Mouse (Mus musculus): ENCODE measurements at regions not wholly inside any gene's neighbourhood (a gene's known extent, or its start where the extent isn't known, plus 50 kb on each side); places are given as distances from the start of the nearest gene placed in this dataset.

DNA sequence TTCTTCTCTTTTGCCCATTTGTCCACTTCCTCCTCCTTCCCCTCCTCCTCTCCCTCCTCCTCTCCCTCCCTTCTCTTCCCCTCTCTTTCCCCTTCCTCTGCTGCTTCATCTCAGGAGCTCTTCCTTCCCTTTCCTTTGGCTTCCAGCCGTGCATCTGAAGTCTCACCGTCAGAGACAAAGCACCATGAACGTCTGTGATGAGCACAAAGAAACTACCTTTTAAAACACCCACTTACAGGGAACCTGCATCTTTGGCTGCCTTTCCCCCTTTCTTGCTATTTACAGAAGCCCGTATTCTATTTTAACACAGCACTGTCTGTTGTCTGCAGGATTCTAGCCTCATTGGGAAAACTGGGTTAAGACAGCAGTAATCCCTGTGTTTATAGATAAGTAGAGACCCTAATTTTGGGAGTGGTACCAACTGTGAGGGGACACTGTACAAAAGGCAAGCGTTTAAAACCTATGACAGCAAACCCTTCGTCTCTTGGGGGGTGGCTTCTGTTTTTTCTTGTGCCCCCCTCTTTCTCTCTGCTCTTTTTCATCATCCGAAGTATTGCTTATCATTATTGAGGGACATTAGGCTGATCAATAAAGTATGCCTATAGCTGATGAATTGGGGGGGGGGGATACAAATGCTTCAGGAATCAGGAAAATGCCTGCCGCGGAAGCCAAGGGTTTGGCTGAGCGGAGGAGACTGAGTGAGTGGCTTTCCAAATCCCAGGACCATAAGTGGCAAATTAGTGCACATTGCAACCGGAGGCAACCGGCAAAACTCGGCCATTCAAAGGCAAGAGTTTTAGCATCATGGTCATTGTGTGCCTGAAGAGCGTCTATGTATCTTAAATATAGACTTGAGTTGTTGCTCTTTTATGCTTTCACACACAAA lies 417.0 kb upstream of the Ubash3b start:
- DNase-seq (ENCODE audit: low read depth, low spot score): no peak

DNA sequence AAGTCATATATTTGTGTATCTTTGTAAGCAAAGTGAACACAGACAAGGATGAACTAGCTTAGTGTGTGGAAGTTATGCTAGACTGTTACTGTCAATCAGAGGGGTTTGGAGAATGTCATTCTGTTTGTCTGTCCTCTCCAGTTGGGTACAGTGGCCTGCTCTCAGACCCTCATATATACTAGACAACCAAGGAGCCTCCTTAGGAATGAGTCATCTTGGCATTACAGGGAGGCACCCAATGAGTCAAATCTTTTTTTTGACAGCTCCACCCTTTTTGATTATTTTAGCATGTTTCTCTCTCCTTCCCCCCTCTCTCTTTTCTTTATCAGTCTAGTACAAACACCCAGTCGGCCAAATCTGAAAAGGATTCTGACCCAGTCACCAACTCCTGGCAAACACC lies 416.3 kb upstream of the Ubash3b start:
- DNase-seq (ENCODE audit: low read depth, low spot score): no peak

DNA sequence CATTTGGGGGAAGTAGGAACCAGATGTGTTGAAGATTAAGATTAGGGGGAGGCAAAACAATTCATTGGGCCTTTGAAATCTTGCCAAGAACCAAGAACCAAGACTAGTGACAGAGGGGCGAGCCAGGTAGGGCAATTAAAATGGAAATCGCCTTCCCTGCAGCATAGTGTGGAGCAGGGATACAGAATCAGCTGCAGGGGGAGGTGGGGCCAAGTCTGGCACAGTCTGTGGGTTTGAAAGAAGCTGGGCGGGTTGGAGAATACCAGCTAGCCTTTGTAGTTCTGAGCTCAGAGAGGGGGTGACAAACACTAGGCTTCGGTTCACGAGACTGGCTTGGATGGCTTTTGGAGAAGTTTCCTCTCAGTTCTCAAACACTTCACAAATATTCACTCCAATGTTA lies 414.3 kb upstream of the Ubash3b start:
- no peak for DNase-seq (ENCODE audit: low read depth, low spot score)

DNA sequence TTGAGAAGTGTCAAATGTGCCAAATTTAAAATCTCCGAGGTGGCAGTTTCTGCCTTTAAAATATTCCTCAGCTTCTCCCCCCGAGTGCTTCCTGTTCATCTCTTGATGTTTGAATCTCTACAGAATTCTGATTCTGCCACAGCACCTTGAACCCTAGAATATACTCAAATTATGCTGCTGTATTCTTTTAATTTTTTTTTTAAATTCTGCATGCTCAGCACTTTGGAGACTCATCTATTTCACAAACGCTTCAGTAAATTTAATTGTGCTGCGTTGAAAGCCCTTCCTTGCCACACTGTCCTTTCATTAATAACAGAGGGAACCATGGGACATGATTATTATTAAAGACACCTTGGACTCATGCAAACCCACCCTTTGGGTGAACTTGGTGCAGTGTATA lies 408.8 kb upstream of the Ubash3b start:
- DNase-seq (ENCODE audit: low read depth, low spot score): no peak

DNA sequence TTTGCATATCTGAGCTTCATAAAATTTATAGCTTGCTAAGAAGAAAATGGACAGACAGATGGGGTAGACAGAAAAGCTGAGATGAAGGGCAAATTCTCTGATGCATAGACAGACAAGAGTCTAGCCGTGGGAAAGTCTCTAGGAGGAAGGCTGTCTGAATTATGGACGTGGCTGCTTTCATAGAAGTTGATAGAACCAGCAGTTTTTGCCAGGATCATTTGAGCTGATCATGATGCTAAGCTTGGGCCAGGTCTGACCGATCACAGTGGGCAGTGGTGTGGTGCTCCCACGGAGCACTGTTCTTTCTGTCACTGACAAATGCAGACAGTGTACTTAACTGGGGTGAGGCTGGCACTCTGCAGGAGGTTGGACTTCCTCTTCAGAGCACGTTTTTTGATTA lies 405.0 kb upstream of the Ubash3b start:
- DNase-seq (ENCODE audit: low read depth, low spot score): no peak

DNA sequence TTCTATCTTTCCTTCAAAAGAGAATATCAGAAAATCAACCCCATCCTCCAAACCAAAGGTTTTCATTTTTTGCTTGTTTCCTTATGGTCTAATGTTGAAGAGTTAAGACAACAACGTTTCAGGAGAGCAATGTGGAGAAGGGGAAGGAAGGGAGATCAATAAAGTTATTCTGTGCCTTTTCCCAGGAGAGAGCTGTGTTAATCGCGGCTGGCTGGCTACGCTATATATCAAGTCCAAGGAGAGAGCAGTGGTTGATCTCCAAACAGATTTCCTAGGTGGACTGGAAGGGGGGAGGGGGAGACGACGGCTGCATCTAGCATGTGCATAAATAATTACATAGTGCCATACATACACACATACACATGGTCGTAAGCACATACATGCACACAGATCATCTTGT lies 404.3 kb upstream of the Ubash3b start:
- DNase-seq (ENCODE audit: low read depth, low spot score): no peak

DNA sequence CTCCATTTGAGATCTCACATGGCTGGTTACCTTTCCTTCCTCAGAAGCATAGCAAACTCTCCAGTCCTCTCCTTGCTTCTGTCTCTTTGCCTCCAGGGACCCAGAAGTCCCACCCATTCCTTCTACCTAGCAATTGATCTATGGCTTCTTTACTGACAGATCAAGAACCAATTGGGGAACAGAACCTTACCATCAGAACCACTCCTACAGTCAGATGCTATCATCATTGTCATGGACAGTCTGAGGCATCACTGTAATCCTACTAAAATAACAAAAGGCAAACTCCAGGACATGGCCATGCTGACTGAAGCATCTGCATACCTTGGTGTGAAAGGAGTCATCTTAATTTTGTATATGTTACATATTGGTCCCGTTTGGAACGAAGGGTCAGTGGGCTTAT lies 401.9 kb upstream of the Ubash3b start:
- no peak for DNase-seq (ENCODE audit: low read depth, low spot score)

DNA sequence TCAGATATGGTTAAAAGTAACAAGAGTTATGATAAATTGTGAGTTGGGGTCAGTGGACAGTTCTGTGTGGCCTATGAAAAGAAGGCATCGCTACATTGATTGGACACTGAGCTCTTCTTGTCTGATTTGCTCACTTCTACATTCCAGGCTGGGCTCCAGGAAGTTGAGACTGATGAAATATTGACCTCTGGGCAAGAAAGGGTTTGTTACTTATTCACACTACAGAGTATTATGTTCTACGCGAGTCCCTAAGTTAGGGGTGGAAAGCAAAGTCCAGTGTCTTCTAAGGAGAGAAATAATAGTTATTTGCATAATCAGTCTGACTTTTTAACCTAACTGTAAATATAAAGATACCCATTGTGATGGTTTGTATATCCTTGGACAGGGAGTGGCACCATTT lies 397.0 kb upstream of the Ubash3b start:
- DNase-seq (ENCODE audit: low read depth, low spot score): no peak

DNA sequence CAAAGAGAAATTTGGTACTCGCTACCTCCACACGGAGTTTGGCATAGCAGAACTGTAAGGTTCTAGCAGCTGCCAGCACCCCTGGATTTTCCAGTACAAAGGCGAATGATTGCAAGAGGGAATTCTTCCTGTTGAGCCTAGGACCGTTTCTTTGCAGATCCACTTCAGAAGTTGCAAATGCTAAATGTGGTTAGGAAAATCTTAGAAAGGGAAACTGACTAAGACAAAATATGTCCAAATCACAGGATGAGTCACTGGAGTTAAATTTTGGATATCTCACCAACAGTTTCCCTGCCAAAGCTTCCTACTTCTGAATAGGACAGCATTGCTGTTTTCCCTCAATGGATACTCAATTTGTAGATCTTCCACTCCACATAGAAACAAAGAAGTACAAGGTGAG lies 395.4 kb upstream of the Ubash3b start:
- no peak for DNase-seq (ENCODE audit: low read depth, low spot score)

DNA sequence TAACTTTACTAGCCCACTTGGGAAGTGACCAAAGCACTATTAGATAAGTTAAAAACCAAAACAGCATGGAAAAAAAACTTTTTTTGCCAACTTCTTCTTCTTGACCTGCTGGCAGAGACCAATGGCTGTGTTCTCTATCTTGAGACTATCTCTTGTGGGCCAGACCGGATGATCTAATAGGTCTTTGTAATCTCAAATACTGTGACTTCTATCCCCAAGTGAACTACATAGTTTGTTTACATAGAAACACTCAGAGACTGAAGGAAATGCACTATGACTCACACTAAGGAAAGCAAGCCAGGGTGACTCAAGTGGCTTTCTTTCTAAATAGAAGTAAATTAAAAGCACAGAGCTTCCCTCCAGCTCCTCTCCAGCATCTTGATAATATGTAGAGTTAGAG lies 384.3 kb upstream of the Ubash3b start:
- no peak for DNase-seq (ENCODE audit: low read depth, low spot score)

DNA sequence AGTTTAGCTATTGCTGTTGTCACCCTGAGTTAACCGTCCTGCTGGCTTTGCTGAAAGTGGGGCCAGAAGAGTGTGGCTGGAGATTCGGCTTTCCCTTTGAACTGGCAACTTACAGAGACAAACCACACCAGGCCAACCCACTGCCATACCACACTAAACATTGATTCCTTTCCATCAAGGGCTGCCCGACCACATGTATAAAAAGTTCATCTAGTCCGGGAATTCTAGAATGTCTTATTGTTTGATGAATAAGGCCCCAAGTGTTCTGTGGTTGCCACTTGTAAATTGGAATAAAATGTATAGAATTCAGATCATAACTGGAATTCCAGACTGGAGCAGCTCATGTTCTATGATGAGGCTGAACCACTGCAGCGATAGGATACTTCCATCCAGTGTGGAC lies 381.0 kb upstream of the Ubash3b start:
- no peak for DNase-seq (ENCODE audit: low read depth, low spot score)

DNA sequence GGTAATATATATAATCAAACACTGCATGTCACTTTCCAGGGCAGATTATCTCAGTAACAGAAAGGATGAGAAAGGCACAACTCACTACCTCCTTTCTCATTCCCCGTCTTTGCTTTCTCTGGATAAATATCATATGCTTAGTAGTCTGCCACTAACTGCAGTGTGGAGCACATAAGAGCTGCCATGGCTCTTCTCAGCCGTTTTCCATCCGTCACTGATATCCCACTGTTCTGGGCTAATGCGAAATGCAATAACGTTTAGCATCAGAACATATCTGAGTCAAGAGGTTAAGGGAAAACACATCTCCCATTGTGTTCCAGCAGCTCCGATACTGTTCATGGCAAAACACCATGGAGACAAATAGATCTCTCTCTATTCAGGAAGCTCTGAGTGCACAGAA lies 379.8 kb upstream of the Ubash3b start:
- DNase-seq (ENCODE audit: low read depth, low spot score): no peak

DNA sequence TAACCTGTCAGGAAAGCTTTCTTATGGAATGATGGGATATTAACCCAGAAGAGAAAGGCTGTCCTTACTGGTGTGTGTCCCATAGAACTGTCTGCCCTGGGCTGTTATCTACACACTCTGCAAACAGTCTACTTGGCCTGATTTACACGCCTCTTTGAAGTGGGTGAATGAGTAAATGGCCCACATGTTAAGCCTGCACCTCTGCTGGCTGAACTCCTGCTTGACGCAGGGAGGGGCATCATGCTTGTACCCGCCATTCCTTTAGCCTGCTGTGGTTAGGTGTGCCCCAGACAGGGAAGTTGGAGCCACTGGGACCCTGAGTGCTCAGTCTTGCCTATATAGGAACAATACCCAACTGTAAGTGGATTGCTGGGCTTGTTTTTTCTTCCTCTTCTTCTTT lies 371.3 kb upstream of the Ubash3b start:
- DNase-seq (ENCODE audit: low read depth, low spot score): no peak

DNA sequence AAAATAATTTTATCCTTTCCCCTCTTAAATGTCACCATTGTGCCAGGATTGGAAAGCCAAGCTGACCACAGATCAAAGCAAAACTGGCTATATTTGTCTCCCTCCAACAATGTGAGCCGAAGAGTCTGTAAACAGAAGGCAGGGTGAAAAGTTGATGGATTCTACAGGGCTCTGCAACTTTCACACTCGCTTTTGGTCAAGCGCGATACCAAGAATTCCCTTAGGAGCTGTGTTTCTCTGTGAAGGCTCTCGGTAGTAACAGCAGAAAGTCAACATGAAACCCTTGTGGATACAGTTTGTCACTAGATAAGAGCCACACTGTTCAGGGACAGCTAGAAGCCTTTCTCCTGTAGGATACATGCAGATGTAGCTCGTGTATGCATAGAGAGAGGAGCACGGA lies 370.8 kb upstream of the Ubash3b start:
- no peak for DNase-seq (ENCODE audit: low read depth, low spot score)

DNA sequence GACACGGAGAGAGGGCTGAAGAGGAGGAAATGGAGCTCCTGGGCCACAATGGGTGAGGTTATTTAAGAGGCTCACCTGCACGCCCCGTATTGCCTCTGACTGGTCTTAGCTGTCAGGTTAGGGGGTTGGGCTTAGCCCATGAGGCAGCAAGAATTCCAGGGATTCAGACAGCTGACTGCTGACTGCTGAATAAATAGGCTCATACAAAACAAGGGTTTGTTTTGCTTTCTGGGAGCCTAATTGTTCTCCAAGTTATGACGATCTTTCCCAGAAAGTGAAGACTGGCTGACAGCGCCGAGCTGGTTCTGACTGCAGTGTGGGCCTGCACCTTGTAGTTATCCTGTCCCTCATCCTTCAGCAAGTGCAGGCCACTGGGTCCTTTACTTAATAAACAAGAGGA lies 370.1 kb upstream of the Ubash3b start:
- no peak for DNase-seq (ENCODE audit: low read depth, low spot score)

DNA sequence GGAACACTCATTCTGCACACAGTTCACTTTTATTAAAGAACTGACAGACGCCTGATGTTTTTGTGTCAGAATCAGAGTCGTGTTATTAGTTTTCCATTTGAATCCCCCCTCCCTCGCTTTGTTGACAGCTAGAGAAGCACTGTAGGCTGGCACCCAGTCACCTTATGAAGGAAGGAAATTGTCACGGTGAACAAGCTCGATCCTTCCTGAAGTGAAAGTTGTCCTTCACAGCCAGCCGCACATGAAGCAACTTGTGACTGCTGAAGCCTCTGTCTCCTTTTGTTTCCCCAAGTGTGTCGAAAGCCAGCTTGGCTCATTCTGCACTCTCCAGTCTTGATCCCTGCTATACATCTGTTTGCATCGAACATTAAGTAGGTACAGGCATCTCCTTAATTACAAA lies 364.6 kb upstream of the Ubash3b start:
- no peak for DNase-seq (ENCODE audit: low read depth, low spot score)

DNA sequence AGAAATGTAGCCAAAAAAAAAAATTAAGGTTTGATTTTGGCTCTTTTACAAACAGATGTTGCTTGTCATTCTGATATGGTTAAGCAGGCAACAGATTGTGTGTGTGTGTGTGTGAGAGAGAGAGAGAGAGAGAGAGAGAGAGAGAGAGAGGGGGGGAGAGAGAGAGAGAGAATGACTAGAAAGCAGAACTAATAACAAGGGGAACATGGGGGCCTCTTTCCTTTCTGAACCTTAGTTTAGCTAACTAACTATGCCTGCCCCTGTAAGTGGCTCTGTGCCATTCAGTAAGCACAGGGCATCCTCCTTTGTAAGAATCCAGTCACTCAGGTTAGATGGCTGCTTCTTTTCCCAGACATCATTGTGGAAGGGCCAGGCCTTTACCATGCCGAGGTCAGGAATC lies 364.0 kb upstream of the Ubash3b start:
- DNase-seq (ENCODE audit: low read depth, low spot score): no peak

DNA sequence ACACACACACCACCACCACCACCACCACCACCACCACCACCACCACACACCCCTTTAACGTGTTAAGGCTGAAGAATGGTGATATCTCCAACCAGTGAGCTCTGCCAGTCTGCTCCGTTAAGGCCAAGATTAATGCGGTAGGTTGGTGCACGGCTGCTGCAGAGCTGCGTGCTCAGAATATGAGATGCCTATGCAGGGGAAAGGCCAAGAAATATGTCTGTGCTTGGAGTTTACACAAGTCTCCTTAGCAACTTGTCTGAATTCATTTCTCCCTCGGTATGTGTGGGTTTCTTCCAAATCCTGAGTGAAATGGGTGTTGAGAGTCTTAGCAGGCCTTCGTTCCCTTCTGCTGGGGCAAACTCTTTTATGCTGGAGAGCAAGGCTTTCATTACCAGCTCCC lies 363.1 kb upstream of the Ubash3b start:
- DNase-seq (ENCODE audit: low read depth, low spot score): no peak

DNA sequence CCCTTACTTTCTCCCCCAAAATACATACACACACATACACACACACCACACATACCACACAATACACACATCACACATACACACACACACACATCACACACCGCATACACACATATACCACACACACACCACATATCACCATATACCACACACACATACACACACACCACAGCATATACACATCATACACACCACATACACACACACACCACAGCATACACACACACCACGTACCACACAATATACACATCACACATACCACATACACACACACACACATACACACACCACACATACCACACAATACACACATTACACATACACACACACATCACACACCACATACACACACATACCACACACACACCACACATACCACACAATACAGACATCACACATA lies 362.5 kb upstream of the Ubash3b start:
- DNase-seq (ENCODE audit: low read depth, low spot score): no peak

DNA sequence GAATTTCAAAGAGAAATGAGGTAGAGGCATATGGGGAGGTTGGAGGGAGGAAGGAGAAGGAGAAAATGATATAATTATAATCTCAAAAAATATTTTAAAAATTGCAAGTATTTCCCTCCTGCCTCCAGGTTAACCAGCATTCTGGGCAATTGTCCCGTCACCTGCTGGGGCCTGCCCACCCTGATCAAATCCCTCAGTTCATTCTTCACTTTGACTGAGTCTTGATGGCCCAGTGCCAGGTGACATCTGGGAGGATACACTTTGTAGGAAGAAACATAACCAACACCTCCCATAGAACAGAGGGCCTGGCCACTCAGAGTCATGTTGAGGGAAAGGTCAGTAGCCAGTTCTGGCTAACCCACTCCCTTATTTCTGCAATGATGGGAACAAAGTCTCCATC lies 360.8 kb upstream of the Ubash3b start:
- DNase-seq (ENCODE audit: low read depth, low spot score): no peak

DNA sequence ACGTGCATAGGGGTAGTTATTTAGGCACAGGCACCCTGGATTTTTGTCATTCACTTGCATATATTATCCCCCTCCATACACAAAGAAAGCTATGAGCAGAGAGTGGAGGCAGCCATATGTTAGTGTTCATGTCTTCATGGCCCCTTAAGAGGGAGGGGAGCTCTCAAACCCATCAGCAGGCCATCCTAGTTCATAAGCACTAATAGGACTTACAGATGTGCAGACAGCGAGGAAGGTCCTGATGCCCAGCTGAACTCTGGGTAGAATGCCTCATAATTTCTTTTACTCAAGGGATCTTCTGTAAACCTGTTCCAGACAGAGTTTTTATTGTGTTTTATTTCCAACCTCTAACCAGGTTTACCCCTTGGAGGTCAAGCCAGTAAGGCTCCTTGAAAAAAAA lies 356.3 kb upstream of the Ubash3b start:
- no peak for DNase-seq (ENCODE audit: low read depth, low spot score)

DNA sequence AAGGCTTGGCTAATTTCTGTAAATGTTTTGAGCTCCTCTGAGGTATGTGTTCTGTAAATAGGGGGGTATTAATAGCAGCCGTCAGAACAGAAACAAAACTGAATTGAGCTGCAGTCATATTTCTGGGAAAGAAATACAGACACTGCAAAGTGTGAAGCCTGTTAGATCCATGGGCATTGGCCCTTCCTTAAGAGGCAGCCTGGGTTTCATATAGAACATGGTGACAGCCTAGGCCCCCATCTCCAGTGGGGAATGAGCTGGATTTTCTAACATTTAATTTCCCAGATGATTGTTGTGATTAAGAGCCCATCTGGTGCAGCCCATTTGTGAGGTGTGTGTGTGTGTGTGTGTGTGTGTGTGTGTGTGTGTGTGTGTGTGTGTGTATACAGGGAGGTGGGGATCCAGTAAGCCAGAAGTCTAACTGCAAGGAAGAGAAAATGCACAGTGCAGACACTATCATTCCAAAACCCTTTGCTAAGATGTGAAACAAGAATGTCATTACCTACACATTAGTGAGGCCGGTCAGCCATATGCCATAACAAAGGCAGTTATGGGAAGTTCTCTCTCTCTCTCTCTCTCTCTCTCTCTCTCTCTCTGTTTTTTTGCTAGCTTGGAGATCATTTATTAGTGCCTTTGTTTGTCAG lies 355.7 kb upstream of the Ubash3b start:
- DNase-seq (ENCODE audit: low read depth, low spot score): no peak

DNA sequence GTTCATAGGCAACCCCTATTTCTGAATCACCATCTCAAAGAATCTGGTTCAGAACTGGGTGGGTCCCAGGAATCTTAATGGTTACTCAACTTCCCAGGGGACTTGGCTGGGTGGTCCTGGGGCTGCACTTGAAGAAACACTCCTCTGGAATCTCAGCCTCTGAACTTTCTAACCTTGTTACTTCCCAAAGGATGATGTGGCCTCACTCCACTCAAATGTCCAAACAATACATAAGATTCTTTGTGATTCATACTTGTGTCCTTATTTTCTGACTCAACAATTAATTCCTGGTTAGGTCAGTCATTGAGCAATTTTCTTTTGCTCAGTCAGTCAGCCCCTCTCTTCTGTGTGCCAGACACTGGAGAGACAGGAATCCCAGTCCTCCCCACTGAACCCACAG lies 353.7 kb upstream of the Ubash3b start:
- no peak for DNase-seq (ENCODE audit: low read depth, low spot score)

DNA sequence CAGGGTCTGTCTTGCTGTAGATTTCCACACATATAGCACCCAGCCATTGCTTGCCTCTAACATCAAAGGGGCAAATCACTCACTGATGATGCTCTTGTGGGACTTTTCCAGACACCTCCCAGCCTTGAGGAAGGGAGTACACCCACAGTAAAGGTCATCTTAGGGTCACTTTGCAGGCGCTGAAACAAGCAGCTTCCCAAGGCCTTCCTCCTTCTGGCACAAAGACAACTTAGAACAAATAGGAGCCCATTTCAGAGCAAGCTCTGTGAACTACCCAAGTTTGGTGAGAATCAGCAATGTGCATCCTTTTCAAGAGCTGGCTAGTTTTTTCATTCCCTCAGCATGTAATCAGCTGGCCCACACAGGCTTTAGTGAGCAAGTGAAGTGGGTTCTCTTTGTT lies 352.2 kb upstream of the Ubash3b start:
- DNase-seq (ENCODE audit: low read depth, low spot score): no peak

All from WW6 (cell line).